Mouse (Mus musculus): ENCODE data around the gene Nostrin.

DNA sequence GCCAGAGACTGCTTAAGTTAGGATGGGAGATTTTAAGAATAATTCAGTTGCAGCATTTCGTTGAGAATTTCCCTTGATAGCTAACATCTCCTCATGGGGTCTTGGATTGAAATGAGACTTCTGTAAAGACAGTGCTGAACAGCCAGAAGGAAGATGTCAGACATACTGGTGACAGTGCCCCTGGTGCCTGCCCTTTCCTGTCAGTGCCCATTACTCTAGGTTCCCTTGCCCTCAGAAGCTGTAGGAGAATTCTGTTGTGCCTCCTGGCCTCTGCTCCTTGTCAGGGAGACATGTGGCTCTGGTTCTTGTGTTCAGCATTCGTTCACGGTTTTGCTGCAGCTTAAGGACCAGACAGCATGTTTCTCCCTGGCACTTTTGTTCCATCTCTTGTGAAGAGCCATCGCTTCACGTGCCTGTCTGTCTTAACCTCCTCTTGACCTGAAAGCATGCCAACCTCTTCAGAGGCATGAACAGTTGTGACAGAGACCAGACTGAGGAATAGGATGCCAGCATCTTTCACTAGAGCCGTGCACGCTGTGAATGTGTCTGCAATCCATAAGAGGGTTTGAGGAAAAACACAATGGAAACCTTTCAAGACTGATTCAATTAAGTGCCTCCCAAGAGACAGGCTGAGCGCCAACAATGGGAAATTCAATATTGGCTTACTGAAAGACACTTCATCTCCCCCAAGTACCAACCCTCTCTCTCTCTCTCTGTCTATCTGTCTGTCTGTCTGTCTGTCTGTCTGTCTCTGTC, 48.9 kb upstream of the Nostrin start:
- TF ChIP-seq POLR2A (IDR thresholded peaks at IDR 0.05; ENCODE audit: insufficient read depth, low read length) = no peak
- TF ChIP-seq EP300 (IDR thresholded peaks at IDR 0.05; ENCODE audit: insufficient read depth, low read depth, low read length) = no peak
